Mouse (Mus musculus) forebrain, embryonic 14.5 days (tissue): ENCODE measurements at regions not wholly inside any gene's neighbourhood (a gene's known extent, or its start where the extent isn't known, plus 50 kb on each side); places are given as distances from the start of the nearest gene placed in this dataset.
A peak's percentile ranks its signal among the peaks of the same experiment; 100 is the strongest.

Experiments
- ATAC-seq: fragments of 200-750 bp; cut with Nextera tagmentation; 2 replicates; pipeline ENCODE4 v1.8.0; 2017; ENCODE audit warnings: mild to moderate bottlenecking, moderate library complexity
- DNase-seq: peaks from one replicate; pipeline ENCODE4 v3.0.0-alpha.2; 2015; ENCODE audit warnings: low spot score
- H3K27ac ChIP-seq: fragments of 300-500 bp; sonication (generic); 2 replicates; pipeline ENCODE4 v1.5.1; 2014; ENCODE audit warnings: low read depth, mild to moderate bottlenecking, control low read depth, low read length, moderate library complexity
- H3K27me3 ChIP-seq: fragments of 300-500 bp; sonication (generic); replicated peaks from 2 replicates; pipeline ENCODE4 v1.6.1; 2014; ENCODE audit warnings: low read length, control low read depth, mixed read lengths; ENCODE audit not compliant: control insufficient read depth, insufficient read depth
- H3K36me3 ChIP-seq: fragments of 300-500 bp; sonication (generic); 2 replicates; pipeline ENCODE4 v1.6.1; 2014; ENCODE audit warnings: low read length, control low read depth; ENCODE audit not compliant: control insufficient read depth, insufficient read depth
- H3K4me1 ChIP-seq: fragments of 300-500 bp; sonication (generic); 2 replicates; pipeline ENCODE4 v1.6.1; 2014; ENCODE audit warnings: antibody characterized with exemption, low read length, control low read depth; ENCODE audit not compliant: control insufficient read depth, insufficient read depth
- H3K4me2 ChIP-seq: fragments of 300-500 bp; sonication (generic); 2 replicates; pipeline ENCODE4 v1.6.1; 2014; ENCODE audit warnings: mild to moderate bottlenecking, control low read depth, low read length
- H3K4me3 ChIP-seq: fragments of 300-500 bp; sonication (generic); 2 replicates; pipeline ENCODE4 v1.5.1; 2014; ENCODE audit warnings: low read depth, low read length, control low read depth
- H3K9ac ChIP-seq: fragments of 300-500 bp; sonication (generic); 2 replicates; pipeline ENCODE4 v1.6.1; 2014; ENCODE audit warnings: mild to moderate bottlenecking, low read length, control low read depth, moderate library complexity
- H3K9me3 ChIP-seq: fragments of 300-500 bp; sonication (generic); replicated peaks from 2 replicates; pipeline ENCODE4 v1.6.1; 2016; ENCODE audit warnings: low read length, control low read depth, mixed read lengths; ENCODE audit not compliant: control insufficient read depth
- WGBS: fragments of 180-500 bp; shearing (Covaris S2); extraction: QIAGEN DNeasy Blood & Tissue Kit; methylation state at CpG from one replicate; pipeline ENCODE4 v1.1.7; 2014; 5-methylcytosine and 5-hydroxymethylcytosine counted together

DNA sequence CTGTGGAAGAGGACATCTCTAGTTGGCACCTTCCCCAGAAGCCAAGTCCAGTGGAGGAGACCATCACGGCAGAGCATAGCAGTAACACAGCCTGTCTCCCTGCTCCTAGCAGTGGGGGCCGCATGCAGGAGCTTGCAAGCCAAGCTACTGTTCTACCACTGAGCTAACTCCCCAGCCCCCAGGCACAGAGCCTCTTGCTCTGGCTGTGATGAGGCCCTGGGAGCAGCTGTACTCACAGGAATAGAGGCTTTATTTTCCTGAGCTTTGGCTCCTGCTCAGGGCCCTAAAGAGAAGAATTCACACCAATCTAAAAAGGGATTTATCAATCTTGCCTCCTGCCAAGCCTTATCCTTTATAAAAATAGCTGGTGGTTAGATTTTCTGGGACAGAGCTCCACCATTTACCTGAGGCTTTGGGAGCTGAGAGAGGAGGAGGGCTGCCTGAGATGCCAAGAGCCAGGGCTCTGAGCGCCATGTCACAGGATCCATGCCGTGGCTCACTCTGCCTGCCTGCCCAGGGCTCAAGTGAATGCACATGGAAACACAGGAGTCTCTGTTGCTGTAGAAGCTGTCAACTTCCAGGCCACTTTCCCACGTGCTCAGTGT lies 222.7 kb upstream of the Tcerg1l start:
- DNase-seq: no peak
- no peak overlapping the region for H3K4me2 ChIP-seq
- no peak for ATAC-seq
- no peak overlapping the region for H3K9ac ChIP-seq
- 58% methylated on average over 5 of the region's 5 CpGs for WGBS
- no peak overlapping the region for H3K27ac ChIP-seq
- H3K4me3 ChIP-seq: no peak overlapping the region
- H3K36me3 ChIP-seq: no peaks in the 10 kb centered on the region
- no peaks in the 10 kb centered on the region; the same call in 1 of the 2 replicates for H3K4me1 ChIP-seq
- H3K9me3 ChIP-seq: no peaks in the 10 kb centered on the region
- H3K27me3 ChIP-seq: no peaks in the 10 kb centered on the region

GRCm38 (mm10) chr7:138616468-138616867 lies 218.9 kb upstream of the Tcerg1l start:
- no peak for DNase-seq
- Histone ChIP-seq H3K27ac (no peak overlapping the region), H3K4me2 (no peak overlapping the region)

DNA sequence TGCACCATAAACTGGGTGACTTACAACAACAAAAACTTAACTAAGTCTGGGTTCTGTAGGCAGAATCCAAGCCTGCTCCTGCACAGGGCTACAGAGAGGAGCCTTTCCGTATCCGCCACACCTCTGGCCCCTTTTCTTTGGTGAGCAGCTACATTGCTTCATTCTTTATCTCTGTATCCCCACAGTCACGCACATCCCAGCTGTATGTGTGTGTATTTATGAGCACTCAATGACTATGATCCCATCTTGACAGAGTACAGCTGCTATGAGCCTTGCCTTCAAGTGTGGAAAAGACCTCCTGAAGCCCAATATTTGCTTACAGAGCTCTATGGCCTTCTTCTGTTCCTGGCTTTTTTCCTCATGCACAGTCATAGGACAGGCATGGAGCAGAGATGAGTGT lies 212.1 kb upstream of the Tcerg1l start:
- Histone ChIP-seq H3K4me1 (peaks cover 7% of the 10 kb centered on the region; the same call in 1 of the 2 replicates), H3K36me3 (no peaks in the 10 kb centered on the region), H3K4me2 (no peak overlapping the region), H3K9ac (no peak overlapping the region), H3K27ac (no peak overlapping the region), H3K27me3 (no peaks in the 10 kb centered on the region), H3K4me3 (no peak overlapping the region), H3K9me3 (no peaks in the 10 kb centered on the region)
- 97% methylated on average over 3 of the region's 3 CpGs for WGBS
- ATAC-seq (no peak), DNase-seq (no peak)

More at GRCm38 (mm10) chr7:138616468-138616867, 218.9 kb upstream of the Tcerg1l start:
- 64% methylated on average over 2 of the region's 2 CpGs for WGBS
- ATAC-seq: no peak
- Histone ChIP-seq H3K4me3 (no peak overlapping the region), H3K36me3 (no peaks in the 10 kb centered on the region), H3K27me3 (no peaks in the 10 kb centered on the region), H3K4me1 (no peaks in the 10 kb centered on the region), H3K9ac (no peak overlapping the region), H3K9me3 (no peaks in the 10 kb centered on the region)

DNA sequence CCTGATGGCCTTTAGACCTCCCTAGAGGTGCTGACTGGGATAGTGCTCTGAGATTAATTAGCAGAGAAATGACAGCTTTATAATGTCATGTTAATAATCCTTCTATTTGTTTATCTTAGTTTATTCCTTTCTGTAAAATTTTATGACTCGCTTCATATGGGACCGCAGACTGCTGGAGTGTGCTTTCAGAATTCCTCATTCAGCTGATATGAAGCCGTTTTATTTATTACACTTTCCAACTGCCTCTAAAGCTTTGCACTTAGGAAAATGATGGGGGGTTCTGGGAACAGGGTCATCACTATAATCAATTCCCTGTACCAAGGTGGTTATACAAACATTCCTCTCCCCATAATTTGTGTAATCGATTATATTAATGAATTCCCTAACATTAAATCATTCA lies 211.6 kb upstream of the Tcerg1l start:
- H3K27me3 ChIP-seq: no peaks in the 10 kb centered on the region
- no peak for DNase-seq
- 95% methylated on average over 4 of the region's 4 CpGs for WGBS
- no peak overlapping the region for H3K4me2 ChIP-seq
- H3K4me1 ChIP-seq: peaks cover 7% of the 10 kb centered on the region; the same call in 1 of the 2 replicates
- no peaks in the 10 kb centered on the region for H3K9me3 ChIP-seq
- H3K36me3 ChIP-seq: no peaks in the 10 kb centered on the region
- no peak overlapping the region for H3K9ac ChIP-seq
- H3K27ac ChIP-seq: no peak overlapping the region
- H3K4me3 ChIP-seq: no peak overlapping the region
- no peak for ATAC-seq

DNA sequence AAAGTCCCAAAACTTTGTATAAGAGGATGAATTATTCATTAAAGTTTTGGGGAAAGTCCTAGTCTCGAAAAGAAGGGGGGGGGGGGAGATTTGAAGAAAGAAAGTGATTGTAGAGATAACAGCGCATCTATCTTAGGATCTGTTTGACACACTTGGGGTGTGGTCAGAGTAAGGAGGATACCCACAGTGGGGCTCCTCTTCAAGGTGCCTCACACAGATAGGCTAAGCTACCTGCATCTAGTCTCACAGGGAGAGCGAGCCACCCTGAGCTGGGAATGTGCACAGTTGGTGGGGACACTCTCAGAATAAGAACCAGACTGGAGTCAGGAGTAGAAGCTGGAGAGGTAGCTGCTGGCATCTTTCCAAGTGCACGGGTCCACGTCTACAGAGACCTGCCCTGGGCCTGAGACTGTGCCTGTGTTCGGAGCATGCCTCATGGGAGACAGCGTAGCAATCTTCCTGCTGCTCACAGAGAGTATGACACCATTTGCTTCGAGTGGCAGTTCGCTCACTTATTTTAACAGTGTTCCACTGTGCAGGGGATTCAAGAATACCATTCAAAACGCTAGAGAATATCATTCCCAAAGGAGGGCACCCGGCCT lies 208.9 kb upstream of the Tcerg1l start:
- no peaks in the 10 kb centered on the region for H3K9me3 ChIP-seq
- ATAC-seq: no peak

GRCm38 (mm10) chr7:138605923-138606322 lies 208.4 kb upstream of the Tcerg1l start:
- no peak overlapping the region for H3K9ac ChIP-seq
- H3K27me3 ChIP-seq: no peaks in the 10 kb centered on the region
- no peaks in the 10 kb centered on the region for H3K9me3 ChIP-seq
- DNase-seq (peak; percentile 53), ATAC-seq (0 out of 2 replicates have a peak, but pooled peaks have one; percentile 5)
- H3K36me3 ChIP-seq: no peaks in the 10 kb centered on the region
- H3K4me3 ChIP-seq: no peak overlapping the region
- peaks cover 15% of the 10 kb centered on the region; the same call in 1 of the 2 replicates for H3K4me1 ChIP-seq
- H3K4me2 ChIP-seq: no peak overlapping the region
- no peak overlapping the region for H3K27ac ChIP-seq

More for the DNA sequence above, 208.9 kb upstream of the Tcerg1l start:
- Histone ChIP-seq H3K36me3 (no peaks in the 10 kb centered on the region), H3K27me3 (no peaks in the 10 kb centered on the region), H3K4me1 (peaks cover 13% of the 10 kb centered on the region; the same call in 1 of the 2 replicates), H3K4me2 (no peak overlapping the region), H3K27ac (no peak overlapping the region), H3K9ac (no peak overlapping the region), H3K4me3 (no peak overlapping the region)
- peak; percentile 31 for DNase-seq
- 40% methylated on average over 11 of the region's 11 CpGs for WGBS

- H3K27ac ChIP-seq: no peak overlapping the region
- H3K9ac ChIP-seq: no peak overlapping the region
- H3K36me3 ChIP-seq: no peaks in the 10 kb centered on the region
- H3K4me3 ChIP-seq: no peak overlapping the region
- H3K4me1 ChIP-seq: peaks cover 15% of the 10 kb centered on the region; the same call in 1 of the 2 replicates
- H3K9me3 ChIP-seq: no peaks in the 10 kb centered on the region
- DNase-seq (peak; percentile 34), ATAC-seq (0 out of 2 replicates have a peak, but pooled peaks have one; percentile 12)
- H3K4me2 ChIP-seq: no peak overlapping the region
- H3K27me3 ChIP-seq: no peaks in the 10 kb centered on the region
- WGBS: 45% methylated on average over 4 of the region's 4 CpGs
These were observed 204.2 kb upstream of the Tcerg1l start for GRCm38 (mm10) chr7:138601749-138602148.

DNA sequence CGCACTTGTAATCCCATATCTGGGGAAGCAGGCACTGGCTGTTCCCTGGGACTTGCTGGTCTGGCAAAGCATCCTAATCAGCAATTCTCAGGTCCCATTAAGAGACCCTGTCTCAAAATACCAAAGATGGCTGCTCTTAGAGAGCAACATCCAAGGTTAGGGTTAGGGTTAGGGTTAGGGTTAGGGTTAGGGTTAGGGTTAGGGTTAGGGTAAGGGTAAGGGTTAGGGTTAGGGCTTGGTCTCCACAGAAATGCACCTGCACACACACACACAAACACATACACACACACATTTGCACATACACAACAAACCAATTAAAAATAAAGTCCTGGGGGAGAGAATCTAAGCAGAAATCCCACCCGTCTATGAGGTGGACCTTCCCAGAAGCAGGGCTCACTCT lies 195.8 kb upstream of the Tcerg1l start:
- no peaks in the 10 kb centered on the region for H3K27me3 ChIP-seq
- 79% methylated on average over 2 of the region's 2 CpGs for WGBS
- no peak overlapping the region for H3K27ac ChIP-seq
- no peak overlapping the region for H3K9ac ChIP-seq
- DNase-seq: no peak
- no peaks in the 10 kb centered on the region; the same call in 1 of the 2 replicates for H3K4me1 ChIP-seq
- H3K4me3 ChIP-seq: no peak overlapping the region
- H3K9me3 ChIP-seq: no peaks in the 10 kb centered on the region
- ATAC-seq: no peak
- no peaks in the 10 kb centered on the region for H3K36me3 ChIP-seq
- no peak overlapping the region for H3K4me2 ChIP-seq

DNA sequence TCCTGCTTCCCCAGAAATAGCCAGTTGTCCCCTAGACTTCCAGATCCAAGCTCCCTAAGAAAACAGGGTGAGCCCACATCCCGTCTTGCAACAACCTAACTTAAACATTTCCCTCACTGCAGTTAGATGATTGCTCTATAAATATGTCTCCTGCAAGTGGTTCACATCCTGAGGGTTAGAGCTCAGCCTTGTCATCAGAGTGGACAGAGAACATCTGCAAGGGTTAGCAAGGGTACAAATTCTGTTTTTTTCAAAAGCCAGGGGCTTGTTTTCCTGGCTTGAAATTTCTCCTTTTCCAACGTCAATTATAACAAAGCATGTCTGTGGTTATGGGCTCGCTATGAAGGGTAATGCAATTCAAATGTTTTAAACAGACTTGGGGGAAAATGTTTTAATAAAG lies 169.8 kb upstream of the Tcerg1l start:
- Histone ChIP-seq H3K4me1 (no peaks in the 10 kb centered on the region), H3K27me3 (no peaks in the 10 kb centered on the region), H3K27ac (no peak overlapping the region), H3K9ac (no peak overlapping the region), H3K4me2 (no peak overlapping the region), H3K9me3 (no peaks in the 10 kb centered on the region), H3K36me3 (no peaks in the 10 kb centered on the region), H3K4me3 (no peak overlapping the region)
- DNase-seq: no peak
- 84% methylated on average over 3 of the region's 3 CpGs for WGBS
- ATAC-seq: no peak
